Mouse (Mus musculus) retina, embryonic 14.5 days (tissue): Measurements from ENCODE around the gene Oxsr1.
"Not testable (repeated sequence)": the region's sequence is repeated elsewhere in the genome, so short reads cannot be mapped to it uniquely, and the experiment has no call there.

Experiments
- DNase-seq: peaks from one replicate; pipeline ENCODE4 v3.0.0-alpha.2; 2015; ENCODE audit warnings: low spot score

Oxsr1 gene

GRCm38 (mm10) chr9:119271496-119271895, 50.7 kb downstream of the Oxsr1 start:
- no peak for DNase-seq

GRCm38 (mm10) chr9:119268588-119269145, 53.6 kb downstream of the Oxsr1 start:
- no peak for DNase-seq

DNA sequence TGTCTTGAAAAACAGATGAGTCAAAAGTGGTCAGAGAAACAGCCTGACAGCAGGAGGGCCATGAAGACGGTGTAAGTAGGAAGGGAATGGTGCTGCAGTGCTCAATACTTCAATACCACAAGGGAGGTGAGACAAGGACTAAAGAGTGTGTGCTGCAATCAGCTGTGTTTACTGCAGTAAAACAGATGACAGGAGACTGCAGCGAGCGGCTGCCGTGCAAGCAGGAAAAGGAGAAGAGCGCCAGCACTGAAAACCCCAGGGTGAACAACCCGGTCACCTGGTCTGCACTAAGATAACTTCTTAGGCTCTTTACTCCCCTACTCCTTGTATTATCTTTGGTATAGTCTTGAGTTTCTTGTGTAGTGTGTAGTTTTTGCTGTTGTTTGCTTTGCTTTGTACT, 54.1 kb downstream of the Oxsr1 start:
- no peak for DNase-seq

- not testable (repeated sequence) for DNase-seq
Observed at GRCm38 (mm10) chr9:119266121-119266395, 56.2 kb downstream of the Oxsr1 start.

- not testable (repeated sequence) for DNase-seq
Observed at GRCm38 (mm10) chr9:119265373-119266120, 56.7 kb downstream of the Oxsr1 start.

GRCm38 (mm10) chr9:119263067-119263466, 59.2 kb downstream of the Oxsr1 start:
- DNase-seq: no peak

DNA sequence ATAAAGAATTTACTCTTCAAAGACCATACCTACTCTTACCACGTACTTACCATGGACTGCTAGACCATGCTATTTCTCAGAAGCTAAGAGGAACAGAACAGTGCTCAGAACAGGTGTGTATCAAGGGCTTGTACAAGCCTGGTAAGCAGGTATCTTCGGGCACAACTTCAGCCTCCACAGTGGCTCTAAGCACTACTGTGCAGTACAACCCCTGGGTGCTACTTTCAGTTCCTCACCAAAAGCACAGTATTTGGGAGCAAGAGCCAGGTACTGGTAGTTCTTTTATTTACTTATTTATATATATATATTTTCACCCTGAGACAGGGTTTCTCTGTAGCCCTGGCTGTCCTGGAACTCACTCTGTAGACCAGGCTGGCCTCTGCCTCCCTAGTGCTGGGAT, 61.4 kb downstream of the Oxsr1 start:
- DNase-seq: no peak

- DNase-seq: no peak
Observed at GRCm38 (mm10) chr9:119258785-119259184, 63.4 kb downstream of the Oxsr1 start.

GRCm38 (mm10) chr9:119258128-119258527, 64.1 kb downstream of the Oxsr1 start:
- no peak for DNase-seq

DNA sequence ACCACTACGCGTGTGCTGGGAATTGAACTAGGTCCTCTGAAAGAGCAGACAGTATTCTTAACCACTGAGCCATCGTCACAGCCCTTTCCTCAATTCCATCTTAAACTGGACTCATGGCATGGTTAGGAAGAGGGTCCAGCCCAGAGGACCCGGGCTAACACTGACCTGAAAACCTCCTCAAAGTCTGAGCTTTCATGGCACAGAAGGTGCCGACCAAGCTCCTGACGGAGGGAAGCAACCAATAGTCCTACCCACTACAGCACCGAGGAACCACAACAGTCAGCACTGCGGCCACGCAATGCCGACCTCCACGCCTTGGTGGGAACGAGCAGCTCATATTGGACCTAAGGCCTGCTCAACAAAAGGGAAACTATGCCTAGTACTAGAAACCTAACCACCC, 66.1 kb downstream of the Oxsr1 start:
- no peak for DNase-seq

DNA sequence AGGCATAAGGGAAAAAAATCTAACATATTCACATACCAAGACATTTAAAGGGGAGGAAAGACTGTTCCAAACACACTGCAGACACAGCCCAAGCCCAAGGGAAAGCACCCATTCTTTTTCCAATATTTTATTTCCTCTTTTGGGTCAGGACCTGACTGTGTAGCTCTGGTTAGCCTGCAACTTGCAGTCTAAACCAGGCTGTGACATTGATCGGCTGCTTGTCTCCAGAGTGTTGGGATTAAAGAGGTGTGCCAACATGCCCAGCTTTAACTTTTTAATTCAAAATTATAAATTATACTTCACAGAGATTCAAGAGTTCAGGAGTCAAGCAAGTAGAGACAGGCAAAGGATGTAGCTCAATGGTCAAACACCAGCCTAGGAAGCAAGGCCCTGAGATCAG, 67.1 kb downstream of the Oxsr1 start:
- no peak for DNase-seq

GRCm38 (mm10) chr9:119254187-119254586, 68.0 kb downstream of the Oxsr1 start:
- no peak for DNase-seq

DNA sequence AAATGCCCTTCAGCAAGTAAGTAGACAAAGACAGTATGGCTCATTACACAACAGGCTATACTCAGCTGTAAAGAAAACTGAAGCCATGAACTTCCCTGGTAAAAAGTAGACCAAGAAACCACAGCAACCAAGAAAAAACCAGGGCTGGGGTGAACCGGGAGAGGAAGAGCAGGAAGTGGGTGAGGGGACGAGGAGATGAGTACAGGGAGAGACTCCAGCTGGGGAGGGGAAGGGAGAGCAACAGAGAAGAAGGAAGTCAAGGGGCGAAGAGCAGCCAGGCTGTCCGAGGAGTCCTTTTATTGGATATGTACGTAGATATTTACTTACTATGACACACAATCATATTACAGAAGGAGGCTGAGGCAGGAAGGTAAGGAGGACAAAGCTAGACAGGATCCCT, 74.2 kb downstream of the Oxsr1 start:
- DNase-seq: no peak

DNA sequence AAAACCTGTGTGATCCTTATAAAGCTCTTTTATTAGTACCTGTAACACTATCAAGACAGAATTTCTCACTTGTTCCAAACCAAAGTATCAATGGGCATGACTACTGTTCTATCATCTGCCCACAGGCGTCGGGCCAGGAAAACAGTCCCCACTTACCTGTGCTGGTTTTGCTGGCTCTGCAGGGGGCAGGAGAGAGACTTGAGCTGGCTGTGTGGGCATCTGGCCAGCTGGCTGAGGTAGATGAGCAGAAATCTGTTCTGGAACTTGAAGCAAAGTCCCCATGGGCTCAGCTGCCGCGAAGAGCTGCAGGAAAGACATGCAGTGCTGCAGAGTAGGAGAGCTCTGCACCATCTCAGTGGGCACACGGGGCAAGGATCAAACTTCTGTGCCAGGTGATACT, 75.4 kb downstream of the Oxsr1 start:
- DNase-seq: no peak

GRCm38 (mm10) chr9:119243981-119244380, 78.2 kb downstream of the Oxsr1 start:
- no peak for DNase-seq

DNA sequence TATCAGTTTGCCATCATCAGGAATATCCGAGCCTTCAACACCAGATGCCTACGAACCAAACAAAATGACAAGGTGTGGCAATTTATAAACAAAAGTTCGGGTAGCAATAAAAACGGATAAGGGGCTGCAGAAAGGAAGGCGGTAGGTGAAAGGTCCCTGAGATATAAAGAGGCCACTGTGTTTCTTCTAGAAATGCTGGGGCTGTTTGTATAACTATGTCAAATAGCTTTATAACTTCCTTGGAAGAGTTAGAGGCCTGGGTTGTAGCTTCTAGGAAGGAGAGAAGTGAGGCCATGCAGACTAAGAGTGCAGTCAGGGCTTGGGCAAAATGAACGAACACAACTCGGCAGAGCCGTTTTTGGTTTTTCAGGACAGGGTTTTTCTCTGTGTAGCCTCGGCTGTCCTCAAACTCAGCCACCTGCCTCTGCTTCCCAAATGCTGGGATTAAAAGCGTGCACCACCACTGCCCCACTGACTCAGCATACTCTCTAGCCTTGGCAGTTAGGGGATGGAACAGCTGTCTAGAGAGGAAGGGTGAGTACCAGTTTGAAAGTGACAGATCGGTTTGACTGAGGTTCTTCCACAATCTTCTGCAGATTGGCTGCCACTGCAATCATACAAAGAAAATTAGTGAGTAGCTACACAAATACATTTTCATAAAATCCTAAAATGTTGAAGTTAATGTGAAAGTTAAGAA, 80.9 kb downstream of the Oxsr1 start:
- DNase-seq: no peak

GRCm38 (mm10) chr9:119240286-119240997, 81.8 kb downstream of the Oxsr1 start:
- no peak for DNase-seq

DNA sequence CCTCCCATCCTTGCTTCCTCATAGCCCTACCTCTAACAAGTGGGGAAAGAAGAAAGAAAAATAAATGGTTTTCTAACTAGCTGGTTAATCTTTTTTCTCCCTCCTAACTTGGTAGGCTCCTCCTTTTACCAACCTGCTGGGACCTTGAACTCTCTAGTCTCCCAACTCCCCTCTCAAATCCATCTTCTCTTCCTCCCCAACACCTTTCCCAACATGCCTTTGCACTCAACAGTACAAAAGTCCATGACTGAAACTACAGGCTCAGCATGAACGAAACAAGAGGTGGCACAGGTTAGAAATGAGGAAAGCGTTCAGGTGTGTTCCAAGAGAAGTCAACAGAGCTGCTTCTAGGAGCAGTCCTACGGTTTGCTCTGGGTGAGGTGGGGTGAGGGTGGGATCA, 83.0 kb downstream of the Oxsr1 start:
- no peak for DNase-seq

DNA sequence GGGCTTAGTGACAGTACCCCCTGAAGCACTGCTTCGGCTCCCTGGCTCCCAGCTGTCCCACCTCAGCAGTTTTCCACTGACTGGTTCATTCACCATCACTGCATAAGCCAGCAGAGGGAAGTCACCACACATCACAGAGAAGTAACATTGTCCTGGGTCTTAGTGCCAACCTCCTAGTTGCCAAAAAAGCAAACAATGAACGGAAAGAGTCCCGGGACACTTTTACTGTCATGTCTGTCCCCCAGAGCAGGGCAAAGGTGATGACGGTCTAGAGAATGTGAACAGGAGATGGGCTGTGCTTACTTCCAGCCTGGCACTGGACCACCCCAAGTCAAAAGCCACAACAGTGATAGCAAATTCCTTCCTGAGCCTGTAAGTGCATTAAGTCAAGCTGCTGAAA, 83.4 kb downstream of the Oxsr1 start:
- no peak for DNase-seq

DNA sequence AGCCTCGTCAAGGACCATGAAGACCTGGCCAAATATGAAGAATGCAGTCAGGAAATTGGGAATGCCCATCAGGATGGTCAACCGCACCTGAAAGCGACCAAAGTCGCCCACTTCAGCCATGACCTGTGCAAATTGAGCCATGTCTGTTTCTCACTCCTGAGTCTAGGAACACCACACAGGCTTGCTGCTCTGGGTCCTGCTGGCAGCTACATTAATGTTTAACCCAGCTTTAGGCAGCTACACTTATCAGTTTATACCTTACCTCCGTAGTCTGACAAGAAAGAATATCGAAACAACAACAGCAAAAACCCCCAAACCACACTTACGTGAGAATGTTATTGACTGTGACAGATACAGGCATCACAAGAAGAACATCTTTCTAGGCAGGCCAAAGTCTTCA, 90.7 kb downstream of the Oxsr1 start:
- no peak for DNase-seq

GRCm38 (mm10) chr9:119230829-119231228, 91.4 kb downstream of the Oxsr1 start:
- no peak for DNase-seq

- no peak for DNase-seq
Observed at GRCm38 (mm10) chr9:119220249-119220648, 102.0 kb downstream of the Oxsr1 start.

- DNase-seq: no peak
Observed at GRCm38 (mm10) chr9:119219667-119220066, 102.6 kb downstream of the Oxsr1 start.
